Mouse (Mus musculus) hindbrain, embryonic 14.5 days (tissue): Measurements from ENCODE around the gene Polrmt. TPM values are rescaled to one million over a fixed set of nuclear protein-coding genes. Genes with fewer than 3 reads are reported as not detected.

Experiments used
- ATAC-seq: fragments of 200-750 bp; cut with Nextera tagmentation; 2 replicates; pipeline ENCODE4 v1.8.0; 2017; ENCODE audit warnings: moderate number of reproducible peaks, mild to moderate bottlenecking, moderate TSS enrichment, moderate library complexity; ENCODE audit not compliant: low FRiP score
- DNase-seq: peaks from one replicate; pipeline ENCODE4 v3.0.0-alpha.2; 2015; ENCODE audit warnings: low spot score
- H3K27ac ChIP-seq: fragments of 300-500 bp; sonication (generic); 2 replicates; pipeline ENCODE4 v1.5.1; 2014; ENCODE audit warnings: mild to moderate bottlenecking, moderate library complexity
- H3K27me3 ChIP-seq: fragments of 300-500 bp; sonication (generic); 2 replicates; pipeline ENCODE4 v1.6.1; 2014; ENCODE audit warnings: mild to moderate bottlenecking, low read length, mixed read lengths; ENCODE audit not compliant: control insufficient read depth, insufficient read depth
- H3K36me3 ChIP-seq: fragments of 300-500 bp; sonication (generic); replicated peaks from 2 replicates; pipeline ENCODE4 v1.6.1; 2014; ENCODE audit not compliant: control insufficient read depth, insufficient read depth
- H3K4me1 ChIP-seq: fragments of 300-500 bp; sonication (generic); replicated peaks from 2 replicates; pipeline ENCODE4 v1.6.1; 2014; ENCODE audit warnings: antibody characterized with exemption, low read length, mixed read lengths; ENCODE audit not compliant: control insufficient read depth, insufficient read depth
- H3K4me2 ChIP-seq: fragments of 300-500 bp; sonication (generic); replicated peaks from 2 replicates; pipeline ENCODE4 v1.6.1; 2014; ENCODE audit warnings: mild to moderate bottlenecking, moderate library complexity
- H3K4me3 ChIP-seq: fragments of 300-500 bp; sonication (generic); replicated peaks from 2 replicates; pipeline ENCODE4 v1.5.1; 2014; ENCODE audit warnings: mild to moderate bottlenecking, low read length
- H3K9ac ChIP-seq: fragments of 300-500 bp; sonication (generic); 2 replicates; pipeline ENCODE4 v1.6.1; 2014
- H3K9me3 ChIP-seq: fragments of 300-500 bp; sonication (generic); 2 replicates; pipeline ENCODE4 v1.6.1; 2016; ENCODE audit warnings: low read length; ENCODE audit not compliant: control insufficient read depth
- WGBS: fragments of 180-500 bp; shearing (Covaris S2); extraction: QIAGEN DNeasy Blood & Tissue Kit; methylation state at CpG from one replicate; pipeline ENCODE4 v1.1.7; 2014; 5-methylcytosine and 5-hydroxymethylcytosine counted together
- polyA plus RNA-seq: library from polyadenylated mRNA; unstranded; fragments of >200 nt; fragmentation: Nextera tagmentation; extraction: Ambion mirVana; gene quantifications from 2 replicates; pipeline ENCODE4 v1.2.1, GENCODE M21; 2014

Gene Polrmt
- polyA plus RNA-seq, 1 experiment from 2014 or later, result 32.8 TPM

DNA sequence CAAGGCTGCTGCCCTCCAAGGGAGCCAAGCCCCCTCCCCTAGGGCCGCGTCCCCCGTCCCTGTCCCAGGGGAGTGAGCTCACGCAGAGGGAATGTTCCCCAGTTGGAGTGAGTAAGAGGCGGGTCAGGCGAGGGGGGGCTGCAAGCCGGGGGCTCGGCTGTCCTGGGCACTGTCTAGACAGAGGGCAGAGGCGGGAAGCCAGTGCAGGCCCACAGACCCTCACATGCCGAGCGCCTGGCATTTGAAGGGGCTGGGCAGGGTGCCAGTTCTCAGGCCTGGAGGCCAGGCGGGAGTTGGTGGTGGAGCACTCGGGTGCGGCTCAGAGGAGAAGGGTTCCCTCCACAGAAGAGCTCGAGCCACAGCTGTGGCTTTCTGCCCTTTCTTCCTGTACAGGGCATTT, 31.6 kb upstream of the Polrmt start:
- no peak overlapping the region for H3K4me2 ChIP-seq
- H3K4me3 ChIP-seq, result no peak overlapping the region
- DNase-seq, result no peak
- no peak overlapping the region for H3K9ac ChIP-seq
- 0 out of 2 replicates have a peak overlapping the region, but pooled peaks have one; percentile 9 for H3K27ac ChIP-seq
- no peaks in the 10 kb centered on the region for H3K36me3 ChIP-seq
- 0 out of 2 replicates have a peak, but pooled peaks cover 4% of the 10 kb centered on the region for H3K9me3 ChIP-seq
- H3K4me1 ChIP-seq, result peaks cover 13% of the 10 kb centered on the region
- peak; percentile 12; the same call in 1 of the 2 replicates for ATAC-seq
- WGBS, result 9% methylated on average over 15 of the region's 15 CpGs
- H3K27me3 ChIP-seq, result peaks cover 48% of the 10 kb centered on the region

DNA sequence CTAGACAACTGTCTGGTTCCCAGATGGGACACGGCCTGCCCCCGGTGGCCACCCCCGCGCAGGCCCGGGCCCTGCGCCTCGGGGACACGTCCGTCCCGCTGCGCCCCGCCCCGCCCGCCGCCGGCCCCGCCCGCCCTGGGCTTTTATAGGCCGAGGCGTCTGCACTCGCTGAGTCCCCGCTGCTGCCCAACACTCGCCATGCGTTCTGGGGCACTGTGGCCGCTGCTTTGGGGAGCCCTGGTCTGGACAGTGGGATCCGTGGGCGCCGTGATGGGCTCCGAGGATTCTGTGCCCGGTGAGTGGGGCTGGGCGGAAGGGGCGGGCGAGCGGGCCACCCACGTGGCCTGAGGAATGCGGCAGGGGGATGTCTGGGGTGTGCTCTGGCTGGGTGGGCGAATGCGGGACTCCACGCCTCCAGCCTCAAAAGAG, 30.7 kb upstream of the Polrmt start, which contains the start of gene Fstl3:
TSS of gene Fstl3 (plus strand) at position 170 of the 429 bp plus-strand sequence.
- peaks cover 45% of the 10 kb centered on the region for H3K27me3 ChIP-seq

DNA sequence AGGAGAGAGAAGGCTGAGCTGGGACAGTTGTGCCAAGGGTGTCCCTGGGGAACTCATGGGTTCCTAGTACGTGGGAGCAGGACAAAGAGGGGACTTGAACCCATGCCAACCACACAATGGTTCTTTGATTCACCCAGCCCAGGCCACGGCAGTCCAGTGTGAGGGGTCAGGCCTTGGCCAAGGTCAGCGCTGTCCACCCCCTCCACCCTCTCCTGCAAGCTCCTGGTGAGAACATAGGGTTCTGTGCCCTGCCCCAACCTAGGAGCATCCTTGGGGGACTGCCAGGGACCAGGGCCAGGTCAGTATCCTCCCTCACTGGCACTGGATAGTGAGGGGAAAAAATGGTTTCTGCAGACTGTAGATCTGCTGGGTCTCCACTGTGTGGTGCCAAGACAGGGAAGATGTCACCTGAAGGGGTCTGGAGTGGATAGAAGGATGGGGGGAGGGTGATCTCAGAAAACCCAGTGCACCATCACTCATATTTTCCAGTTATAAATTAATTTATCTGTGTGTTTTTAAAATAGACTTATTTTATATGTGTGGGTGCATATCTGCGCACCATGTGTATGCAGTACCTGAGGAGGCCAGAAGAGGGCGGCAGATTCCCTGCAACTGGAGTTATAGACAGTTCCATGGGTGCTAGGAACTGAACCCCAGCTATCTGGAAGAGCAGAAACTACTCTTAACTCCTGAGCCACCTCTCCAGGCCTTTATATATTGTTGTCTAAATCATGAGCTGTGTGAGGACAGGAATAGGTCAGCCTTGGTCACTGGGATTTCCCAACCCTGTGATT, 28.3 kb upstream of the Polrmt start:
- 61% methylated on average over 5 of the region's 5 CpGs for WGBS
- ATAC-seq, result no peak
- no peak overlapping the region for H3K27ac ChIP-seq
- no peak overlapping the region for H3K4me3 ChIP-seq
- no peaks in the 10 kb centered on the region for H3K36me3 ChIP-seq
- no peak overlapping the region for H3K9ac ChIP-seq
- H3K4me2 ChIP-seq, result no peak overlapping the region
- no peaks in the 10 kb centered on the region for H3K4me1 ChIP-seq
- H3K27me3 ChIP-seq, result peaks cover 34% of the 10 kb centered on the region
- no peak for DNase-seq
- H3K9me3 ChIP-seq, result 0 out of 2 replicates have a peak, but pooled peaks cover 4% of the 10 kb centered on the region

More for the DNA sequence above, 30.7 kb upstream of the Polrmt start, which contains the start of gene Fstl3:
- Histone ChIP-seq H3K9me3 (0 out of 2 replicates have a peak, but pooled peaks cover 4% of the 10 kb centered on the region), H3K27ac (no peak within 1 kb of the TSS), H3K9ac (no peak within 1 kb of the TSS), H3K4me2 (peak within 1 kb of the TSS; percentile 48), H3K4me1 (peaks cover 13% of the 10 kb centered on the region), H3K36me3 (no peaks in the 10 kb centered on the region), H3K4me3 (peak within 1 kb of the TSS; percentile 20)
- DNase-seq (no peak), ATAC-seq (no peak)
- 1% methylated on average over 36 of the region's 39 CpGs for WGBS

DNA sequence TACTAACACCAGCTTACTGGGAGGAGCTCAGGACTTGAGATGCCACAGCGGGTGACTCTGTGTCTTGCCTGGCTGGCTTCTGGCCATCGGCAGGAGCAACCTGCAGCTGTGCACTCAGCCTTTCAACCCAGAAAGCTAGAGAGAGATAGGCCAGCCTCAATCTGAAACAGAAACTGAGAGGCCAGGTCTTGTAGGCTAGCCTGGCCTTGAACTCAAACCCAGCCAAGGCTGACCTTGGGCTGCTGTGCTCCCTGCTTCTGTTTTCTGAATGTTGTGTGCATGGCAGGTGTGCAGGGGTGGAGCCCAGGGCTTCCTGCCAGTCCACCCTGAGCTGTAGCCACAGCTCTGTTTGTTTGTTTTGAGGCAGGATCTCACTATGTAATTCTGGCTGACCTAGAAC, 26.8 kb upstream of the Polrmt start:
- H3K4me2 ChIP-seq, result no peak overlapping the region
- H3K9ac ChIP-seq, result no peak overlapping the region
- ATAC-seq, result no peak
- 90% methylated on average over 2 of the region's 2 CpGs for WGBS
- H3K4me1 ChIP-seq, result no peaks in the 10 kb centered on the region; the same call in 1 of the 2 replicates
- no peak overlapping the region for H3K27ac ChIP-seq
- no peak overlapping the region for H3K4me3 ChIP-seq
- H3K36me3 ChIP-seq, result no peaks in the 10 kb centered on the region
- no peak for DNase-seq
- H3K27me3 ChIP-seq, result peaks cover 19% of the 10 kb centered on the region
- 0 out of 2 replicates have a peak, but pooled peaks cover 4% of the 10 kb centered on the region for H3K9me3 ChIP-seq

DNA sequence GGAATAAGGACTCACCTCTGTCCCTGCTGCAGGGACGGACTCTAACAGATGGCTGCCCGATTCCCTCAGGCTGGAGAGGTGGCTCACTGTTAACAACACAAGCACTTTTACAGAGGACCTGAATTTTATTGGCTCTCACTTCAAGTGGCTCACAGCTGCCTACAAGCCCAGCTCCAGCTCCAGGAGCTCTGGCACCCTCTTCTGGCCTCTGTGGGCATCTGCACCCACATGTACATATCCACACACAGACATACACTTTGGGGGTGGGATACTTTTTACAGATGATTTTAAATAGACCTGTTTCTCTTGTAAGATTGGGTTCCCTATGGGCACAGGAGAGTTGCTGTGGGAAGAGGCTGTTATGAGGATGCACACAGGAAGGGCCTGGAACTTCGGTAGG, 25.9 kb upstream of the Polrmt start:
- peaks cover 11% of the 10 kb centered on the region; the same call in 1 of the 2 replicates for H3K27me3 ChIP-seq
- no peak overlapping the region for H3K27ac ChIP-seq
- 0 out of 2 replicates have a peak, but pooled peaks cover 4% of the 10 kb centered on the region for H3K9me3 ChIP-seq
- H3K4me2 ChIP-seq, result no peak overlapping the region
- 97% methylated on average over 3 of the region's 3 CpGs for WGBS
- DNase-seq, result no peak
- H3K4me3 ChIP-seq, result no peak overlapping the region
- ATAC-seq, result no peak
- H3K9ac ChIP-seq, result no peak overlapping the region
- H3K36me3 ChIP-seq, result no peaks in the 10 kb centered on the region
- peaks cover 4% of the 10 kb centered on the region for H3K4me1 ChIP-seq

DNA sequence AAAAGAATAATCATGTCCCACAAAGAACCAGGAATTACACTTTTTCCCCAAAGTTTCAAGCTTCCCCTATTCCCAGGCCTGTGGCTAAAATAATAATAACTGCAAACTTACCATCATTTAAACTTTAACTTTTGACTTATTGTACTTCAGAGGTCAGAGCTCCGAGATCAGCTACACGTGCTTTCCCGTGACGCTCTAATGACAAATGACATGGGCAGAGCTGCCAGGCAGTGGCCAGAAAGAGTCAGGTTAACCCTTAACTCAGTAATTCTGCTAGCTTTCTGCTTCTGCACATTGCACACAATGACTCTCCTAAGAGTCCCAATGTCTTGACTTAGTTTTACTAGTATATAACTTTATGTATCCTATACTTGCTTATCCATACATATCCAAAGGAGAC, 22.9 kb upstream of the Polrmt start:
- Histone ChIP-seq H3K9ac (no peak overlapping the region), H3K27ac (no peak overlapping the region), H3K27me3 (no peaks in the 10 kb centered on the region), H3K4me2 (no peak overlapping the region), H3K4me3 (no peak overlapping the region), H3K4me1 (peaks cover 20% of the 10 kb centered on the region), H3K36me3 (no peaks in the 10 kb centered on the region), H3K9me3 (no peaks in the 10 kb centered on the region)
- ATAC-seq, result no peak
- WGBS, result 37% methylated on average over 4 of the region's 4 CpGs
- DNase-seq, result no peak

DNA sequence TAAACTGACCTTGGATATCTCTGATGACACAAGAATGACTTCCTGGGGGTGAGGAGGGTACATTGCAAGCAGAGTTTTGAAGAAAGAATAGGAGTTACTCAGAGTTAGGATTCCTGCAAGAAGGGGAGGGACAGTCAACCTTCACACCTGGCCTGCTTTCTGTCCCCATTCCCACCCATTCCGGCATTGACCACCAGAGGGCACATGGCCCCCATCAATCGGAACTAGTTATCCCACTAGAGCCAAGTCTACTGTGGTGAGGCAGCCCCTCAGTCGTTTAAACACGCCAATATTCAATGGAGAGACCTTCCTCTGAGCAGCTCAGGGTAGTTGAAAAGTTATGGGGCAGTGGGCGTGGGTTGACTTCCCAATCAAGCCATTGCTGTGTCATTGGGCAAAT, 22.0 kb upstream of the Polrmt start:
- 0% methylated on average over 5 of the region's 5 CpGs for WGBS
- 0 out of 2 replicates have a peak, but pooled peaks have one; percentile 2 for ATAC-seq
- Histone ChIP-seq H3K27ac (no peak overlapping the region), H3K9ac (no peak overlapping the region), H3K4me1 (peaks cover 20% of the 10 kb centered on the region), H3K9me3 (no peaks in the 10 kb centered on the region), H3K27me3 (no peaks in the 10 kb centered on the region), H3K36me3 (no peaks in the 10 kb centered on the region), H3K4me3 (no peak overlapping the region), H3K4me2 (peak overlapping the region; percentile 95; the same call in 1 of the 2 replicates)
- DNase-seq, result peak; percentile 81

DNA sequence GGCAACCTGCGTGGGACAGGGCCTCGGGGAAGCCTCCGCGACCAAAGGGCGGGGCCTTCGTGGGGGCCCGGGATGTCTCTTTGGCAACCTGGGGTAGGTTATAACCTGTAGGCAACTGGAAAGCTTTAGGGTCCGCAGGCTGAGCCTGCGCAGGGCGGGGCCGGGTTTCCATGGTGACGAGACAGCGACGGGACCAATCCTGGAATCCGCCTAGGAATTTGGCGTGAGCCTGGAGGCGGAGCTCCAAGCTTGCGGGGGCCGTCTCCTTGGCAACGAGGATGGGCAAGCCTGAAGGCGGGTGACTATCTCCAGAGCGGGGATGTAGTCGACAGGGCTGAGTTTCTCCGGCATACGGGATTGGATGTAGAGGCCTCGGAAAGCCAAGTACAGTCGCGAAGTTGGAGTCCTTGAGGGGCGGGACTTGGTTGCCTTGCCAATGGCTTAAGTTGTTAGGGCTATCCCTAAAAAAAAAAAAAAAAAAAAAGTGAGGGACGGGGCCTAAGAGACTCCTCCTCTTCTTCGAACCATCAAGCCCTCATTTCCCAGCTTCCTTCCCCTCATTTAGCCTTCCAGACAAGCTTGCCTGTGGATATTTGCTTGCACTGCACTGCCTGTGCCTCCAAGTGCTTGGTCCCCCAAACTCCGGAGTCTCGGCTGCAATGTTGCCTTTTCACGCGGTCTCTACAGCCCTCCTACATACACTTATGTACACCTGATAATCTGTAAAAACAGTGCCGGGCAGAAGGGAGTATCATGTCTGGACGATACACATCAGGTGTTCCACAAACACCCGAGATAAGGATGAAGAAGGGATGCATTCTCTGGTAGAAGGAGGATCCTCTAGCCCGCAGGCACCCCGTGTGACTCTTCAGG, 21.2 kb upstream of the Polrmt start:
- Histone ChIP-seq H3K27me3 (no peaks in the 10 kb centered on the region), H3K4me3 (peak overlapping the region; percentile 88), H3K4me2 (peak overlapping the region; percentile 95), H3K27ac (peak overlapping the region; percentile 90), H3K36me3 (no peaks in the 10 kb centered on the region; the same call in 1 of the 2 replicates), H3K9me3 (no peaks in the 10 kb centered on the region), H3K9ac (peak overlapping the region; percentile 87), H3K4me1 (peaks cover 20% of the 10 kb centered on the region)
- ATAC-seq (peak; percentile 78), DNase-seq (peak; percentile 91)
- 11% methylated on average over 39 of the region's 40 CpGs for WGBS
